Mouse (Mus musculus) liver, adult 2 months (tissue): ENCODE data around the gene Stab1. TPM values are rescaled to one million over a fixed set of nuclear protein-coding genes. Genes with fewer than 3 reads are reported as not detected.
A peak's percentile ranks its signal among the peaks of the same experiment; 100 is the strongest.

ENCODE experiments used
- DNase-seq: peaks from one replicate; pipeline ENCODE4 v3.0.0-alpha.2; 2011; ENCODE audit warnings: low read depth, low spot score; ENCODE audit errors: extremely low read depth
- H3K27ac ChIP-seq: fragments of 200-500 bp; replicated peaks from 2 replicates; pipeline ENCODE4 v1.5.1; 2012; ENCODE audit warnings: low read depth, mild to moderate bottlenecking, control low read depth, inconsistent platforms, low read length; ENCODE audit not compliant: insufficient read depth
- H3K27me3 ChIP-seq: fragments of 200-500 bp; 2 replicates; pipeline ENCODE4 v1.6.1; 2012; ENCODE audit warnings: mild to moderate bottlenecking, moderate library complexity, low read length, inconsistent platforms; ENCODE audit not compliant: control insufficient read depth, insufficient read depth
- H3K36me3 ChIP-seq: fragments of 200-500 bp; 2 replicates; pipeline ENCODE4 v1.6.1; 2012; ENCODE audit warnings: low read length, inconsistent platforms; ENCODE audit not compliant: control insufficient read depth, insufficient read depth
- H3K4me1 ChIP-seq: fragments of 200-500 bp; 2 replicates; pipeline ENCODE4 v1.6.1; 2011; ENCODE audit warnings: low read length; ENCODE audit not compliant: control insufficient read depth, insufficient read depth
- H3K4me3 ChIP-seq: fragments of 200-500 bp; 2 replicates; pipeline ENCODE4 v1.5.1; 2011; ENCODE audit warnings: low read depth, mild to moderate bottlenecking, control low read depth, low read length, moderate library complexity; ENCODE audit not compliant: insufficient read depth
- H3K79me2 ChIP-seq: fragments of 200-500 bp; 2 replicates; pipeline ENCODE4 v1.6.1; 2012; ENCODE audit warnings: inconsistent platforms, mild to moderate bottlenecking, low read length, moderate library complexity; ENCODE audit not compliant: control insufficient read depth, insufficient read depth
- H3K9ac ChIP-seq: fragments of 200-500 bp; 2 replicates; pipeline ENCODE4 v1.6.1; 2012; ENCODE audit warnings: low read depth, mild to moderate bottlenecking, control low read depth, inconsistent platforms, low read length
- CTCF ChIP-seq: fragments of 200-500 bp; IDR thresholded peaks from 2 replicates; pipeline ENCODE4 v1.5.1; 2011; ENCODE audit warnings: low read depth, low read length, control low read depth
- POLR2A ChIP-seq: fragments of 200-500 bp; IDR thresholded peaks from 2 replicates; pipeline ENCODE4 v1.6.1; 2011; ENCODE audit warnings: low read length, control low read depth; ENCODE audit not compliant: insufficient read depth; ENCODE audit errors: extremely low read depth
- WGBS: fragments of 180-500 bp; shearing (Covaris S2); methylation state at CpG from one replicate; pipeline ENCODE4 v1.1.7; 2018; 5-methylcytosine and 5-hydroxymethylcytosine counted together
- polyA plus RNA-seq: library from polyadenylated mRNA; depleted of rRNA; stranded (reverse); fragments of >200 nt; gene quantifications from 2 replicates; pipeline ENCODE4 v1.2.3, GENCODE M21; 2012
- total RNA-seq: library from RNA; depleted of rRNA; stranded (reverse); fragments of >200 nt; gene quantifications from 2 replicates; pipeline ENCODE4 v1.2.3, GENCODE M21; 2014

Stab1 gene
- total and polyA plus RNA-seq, 2 experiments = 27.0 to 52.3 TPM

DNA sequence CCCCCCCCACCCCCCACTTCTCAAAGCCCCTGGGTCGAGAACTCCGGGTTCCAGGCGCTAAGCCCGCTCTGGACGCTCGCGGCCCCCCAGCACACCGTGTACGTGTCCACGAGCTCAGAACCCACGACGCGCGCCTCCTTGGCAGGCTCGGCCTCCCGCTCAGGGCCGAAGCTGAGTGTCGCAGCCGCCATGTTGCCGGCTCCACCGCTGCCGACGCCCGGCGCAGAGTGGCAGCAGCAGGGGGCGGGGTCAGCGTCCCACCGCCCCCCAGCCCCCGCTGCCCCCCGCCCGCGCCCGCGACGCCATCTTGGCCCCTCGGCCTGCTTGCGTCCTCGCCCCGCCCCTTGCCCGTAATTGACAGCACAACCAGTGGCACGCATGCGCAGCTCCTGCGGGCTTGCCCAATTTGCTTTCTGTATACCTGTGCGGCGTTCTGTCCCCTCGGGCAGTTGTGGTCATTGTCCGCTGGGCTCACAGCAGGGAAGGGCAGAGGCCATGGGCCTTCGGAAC is 38.1 kb upstream of the Stab1 start:
- TF ChIP-seq CTCF = no peak
- 0 out of 2 replicates have a peak, but pooled peaks have one; percentile 65 for TF ChIP-seq POLR2A
- Histone ChIP-seq H3K4me1 (peaks cover 11% of the 10 kb centered on the region; the same call in 1 of the 2 replicates), H3K36me3 (peaks cover 19% of the 10 kb centered on the region), H3K27me3 (no peaks in the 10 kb centered on the region), H3K4me3 (peak overlapping the region; percentile 84), H3K79me2 (peaks cover 19% of the 10 kb centered on the region; the same call in 1 of the 2 replicates), H3K9ac (peak overlapping the region; percentile 95), H3K27ac (peak overlapping the region; percentile 73)
- DNase-seq = peak; percentile 90
- under 1% methylated on average over 48 of the region's 48 CpGs for WGBS

DNA sequence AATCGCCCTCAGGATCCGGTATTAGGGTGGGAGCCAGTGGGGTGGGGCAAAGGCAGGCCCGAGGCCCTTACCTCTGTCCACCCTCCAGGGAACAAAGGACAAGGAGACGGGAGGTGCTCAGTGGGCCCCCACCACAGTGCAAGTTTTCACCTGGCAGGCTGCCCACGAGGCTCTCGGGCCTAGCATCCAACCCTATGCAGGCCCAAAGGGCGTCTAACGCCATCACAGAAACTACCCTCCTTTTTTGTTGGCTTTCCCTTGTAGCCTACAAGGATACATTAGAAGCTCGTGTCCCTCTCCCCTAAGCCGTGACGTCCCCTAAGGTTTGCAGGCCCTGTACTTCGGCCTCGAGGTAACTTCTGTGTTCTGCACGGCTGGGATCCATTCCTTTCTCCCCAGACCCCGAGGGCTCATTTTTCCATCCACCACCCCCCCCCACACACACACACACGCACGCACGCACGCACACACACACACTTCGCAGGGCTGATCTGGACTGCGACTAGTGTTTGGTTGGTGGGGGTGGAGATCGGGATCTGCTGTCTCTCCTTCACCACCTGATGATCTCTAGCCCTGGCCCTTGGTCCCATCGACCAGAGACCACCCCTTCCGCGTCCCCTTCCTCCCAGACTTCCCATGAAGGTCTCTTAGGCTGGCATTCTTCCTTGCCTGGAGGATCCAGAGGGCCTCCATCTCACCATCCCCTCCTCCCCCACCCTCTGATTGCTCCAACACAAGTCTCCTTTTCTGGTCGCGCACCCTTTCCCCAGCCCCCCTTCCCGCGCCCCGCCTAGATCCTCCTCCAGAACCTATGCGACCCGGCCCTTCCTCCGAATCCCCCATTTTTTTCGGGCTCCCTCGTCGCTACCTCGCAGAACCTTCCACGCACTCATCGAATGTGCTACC is 37.4 kb upstream of the Stab1 start:
- WGBS = under 1% methylated on average over 39 of the region's 39 CpGs
- H3K79me2 ChIP-seq = peaks cover 19% of the 10 kb centered on the region; the same call in 1 of the 2 replicates
- TF ChIP-seq POLR2A (no peak), CTCF (no peak)
- peak overlapping the region; percentile 95 for H3K9ac ChIP-seq
- peak overlapping the region; percentile 84 for H3K4me3 ChIP-seq
- peak overlapping the region; percentile 73 for H3K27ac ChIP-seq
- DNase-seq = peak; percentile 39
- H3K27me3 ChIP-seq = no peaks in the 10 kb centered on the region
- peaks cover 11% of the 10 kb centered on the region; the same call in 1 of the 2 replicates for H3K4me1 ChIP-seq
- H3K36me3 ChIP-seq = peaks cover 24% of the 10 kb centered on the region

DNA sequence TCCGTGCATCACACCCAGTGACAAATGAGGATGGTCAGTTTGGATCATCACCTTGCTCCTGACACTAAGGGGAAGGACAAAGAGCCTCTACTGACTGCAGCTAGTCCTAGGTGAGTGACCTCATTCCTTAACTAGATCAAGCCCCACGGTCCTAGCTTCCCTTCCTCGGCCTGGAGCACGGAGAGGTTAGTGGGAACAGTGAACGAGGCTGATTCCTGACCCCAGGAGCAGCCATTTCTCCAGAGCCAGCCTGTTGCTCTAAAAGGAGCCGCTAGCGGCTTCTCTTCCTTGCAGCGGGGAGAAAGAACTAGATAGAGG is 36.8 kb upstream of the Stab1 start:
- WGBS = 11% methylated on average over 8 of the region's 8 CpGs
- H3K27me3 ChIP-seq = no peaks in the 10 kb centered on the region
- peaks cover 19% of the 10 kb centered on the region; the same call in 1 of the 2 replicates for H3K79me2 ChIP-seq
- peak; percentile 32 for DNase-seq
- TF ChIP-seq POLR2A (no peak), CTCF (no peak)
- H3K4me1 ChIP-seq = peaks cover 11% of the 10 kb centered on the region; the same call in 1 of the 2 replicates
- H3K27ac ChIP-seq = peak overlapping the region; percentile 73
- peak overlapping the region; percentile 84 for H3K4me3 ChIP-seq
- H3K36me3 ChIP-seq = peaks cover 28% of the 10 kb centered on the region
- H3K9ac ChIP-seq = peak overlapping the region; percentile 95

DNA sequence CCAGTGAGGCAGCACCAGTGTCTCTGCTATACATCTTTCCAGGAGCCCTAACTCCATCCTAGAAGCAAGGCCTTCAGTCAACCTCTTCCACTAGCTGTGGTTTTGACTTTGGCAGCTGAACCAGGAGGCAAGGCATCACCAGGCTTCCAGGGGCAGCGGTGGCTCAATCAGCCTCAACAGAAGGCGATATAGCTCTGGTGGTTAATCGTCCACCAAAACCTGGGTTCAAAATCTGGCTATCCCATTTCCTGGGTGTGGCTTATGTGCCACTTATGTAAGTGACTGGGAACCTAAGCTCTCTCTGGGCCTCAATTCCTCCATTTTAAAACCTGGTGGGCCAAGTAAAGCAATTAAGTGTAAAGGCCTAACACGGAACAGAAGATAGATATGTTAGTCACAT is 36.4 kb upstream of the Stab1 start:
- H3K4me3 ChIP-seq = peak overlapping the region; percentile 84; the same call in 1 of the 2 replicates
- whole genome bisulfite sequencing = 24% methylated on average over 4 of the region's 4 CpGs

DNA sequence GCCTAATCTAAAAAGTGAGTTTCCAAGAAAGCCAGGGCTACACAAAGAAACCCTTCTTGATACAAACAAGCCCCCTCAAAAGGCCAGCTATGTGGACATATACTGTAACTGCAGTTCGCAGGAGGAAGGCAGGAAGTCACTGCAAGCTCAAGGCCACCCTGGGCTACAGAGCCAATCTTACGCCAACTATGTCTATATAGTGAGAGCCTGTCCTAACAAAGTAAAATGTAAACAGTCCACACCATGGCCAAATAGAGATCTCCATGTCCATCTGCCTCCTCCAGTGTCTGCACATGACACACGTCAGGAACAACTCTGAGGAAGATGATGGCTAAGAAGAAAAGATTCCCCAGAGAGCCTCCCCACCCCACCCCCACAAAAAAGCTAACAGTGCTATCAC is 31.6 kb upstream of the Stab1 start:
- Histone ChIP-seq H3K79me2 (peaks cover 9% of the 10 kb centered on the region; the same call in 1 of the 2 replicates), H3K27ac (no peak overlapping the region), H3K27me3 (no peaks in the 10 kb centered on the region), H3K36me3 (peaks cover 34% of the 10 kb centered on the region), H3K9ac (no peak overlapping the region), H3K4me3 (no peak overlapping the region), H3K4me1 (peaks cover 15% of the 10 kb centered on the region)
- 78% methylated on average over 3 of the region's 3 CpGs for WGBS
- DNase-seq = no peak
- no peak for TF ChIP-seq POLR2A
- no peak for TF ChIP-seq CTCF

More for the DNA sequence above, 36.4 kb upstream of the Stab1 start:
- DNase-seq = peak; percentile 37
- peaks cover 19% of the 10 kb centered on the region; the same call in 1 of the 2 replicates for H3K79me2 ChIP-seq
- no peak overlapping the region; the same call in 1 of the 2 replicates for H3K27ac ChIP-seq
- peak overlapping the region; percentile 95 for H3K9ac ChIP-seq
- H3K4me1 ChIP-seq = peaks cover 11% of the 10 kb centered on the region; the same call in 1 of the 2 replicates
- H3K36me3 ChIP-seq = peaks cover 29% of the 10 kb centered on the region
- no peak for TF ChIP-seq POLR2A
- TF ChIP-seq CTCF = no peak
- H3K27me3 ChIP-seq = no peaks in the 10 kb centered on the region
